Comparison of ENCODE assay signal across 17 mouse cellular contexts in genomic region chr1:75499441-75499840, GRCm38 (mm10). TPM values are rescaled to one million over a fixed set of nuclear protein-coding genes. Genes with fewer than 3 reads are reported as not detected.
DNase-seq lines count a peak whose midpoint lies in the region; ATAC-seq and TF ChIP-seq lines count a peak whose summit lies in the region.
"Had no signal": no experiment of that assay in that cellular context is flagged by ENCODE, and none has a peak within 500 bp of the region (broad histone marks: within the 10 kb centered on the region; RNA-seq: fewer than 3 reads in every experiment).

No protein-coding gene starts in this region.

- DNase-seq in gastrocnemius, adult 2 months, result no peak
- no peak for DNase-seq in gastrocnemius, adult 8-10 months (ENCODE audit: low spot score in 2 of 2)
- DNase-seq in liver, embryonic 14.5 days (ENCODE audit: low read depth in 3 of 3, low spot score in 3 of 3), result no peak
- no peak for DNase-seq in liver
- peak; percentile 48 for DNase-seq in CH12.LX (ENCODE audit: extremely low read depth)
- DNase-seq in layer of hippocampus, postnatal 25 days (ENCODE audit: extremely low spot score in 1 of 2, low spot score in 1 of 2), result no peak
- DNase-seq: adrenal gland, adult 8-10 months; cerebellum, postnatal 14 days; midbrain, embryonic 14.5 days; right cerebral cortex, postnatal 4 days had no signal

- H3K4me3 ChIP-seq in gastrocnemius, adult 2 months, result no peak overlapping the region
- no peak overlapping the region for H3K4me3 ChIP-seq in liver, embryonic 14.5 days (ENCODE audit: insufficient read depth in 1 of 2, low read depth in 2 of 2, low read length in 2 of 2)
- no peak overlapping the region for H3K4me3 ChIP-seq in CH12.LX (replicated peaks in 1 of 3; ENCODE audit: low read depth in 2 of 3, low read length in 2 of 3, poor library complexity in 1 of 3)
- no peak overlapping the region for H3K4me3 ChIP-seq in embryonic fibroblast, embryonic 13.5 days (ENCODE audit: insufficient read depth, low read length)
- H3K4me3 ChIP-seq: forebrain, embryonic 12.5 days; intestine, embryonic 15.5 days; limb, embryonic 15.5 days; neural tube, embryonic 12.5 days; stomach, embryonic 15.5 days had no signal

- no peaks in the 10 kb centered on the region for H3K36me3 ChIP-seq in liver, embryonic 14.5 days (replicated peaks; ENCODE audit: control insufficient read depth, insufficient read depth, low read depth)
- H3K36me3 ChIP-seq in CH12.LX (replicated peaks in 1 of 2; ENCODE audit: control insufficient read depth in 1 of 2, insufficient read depth in 1 of 2, low read length in 1 of 2), result no peaks in the 10 kb centered on the region

- no peak overlapping the region for H3K27ac ChIP-seq in gastrocnemius, adult 2 months
- no peak overlapping the region for H3K27ac ChIP-seq in liver, embryonic 14.5 days
- H3K27ac ChIP-seq in CH12.LX (ENCODE audit: insufficient read depth, low read depth), result 0 out of 2 replicates have a peak overlapping the region, but pooled peaks have one; percentile 25
- no peak overlapping the region for H3K27ac ChIP-seq in embryonic fibroblast, embryonic 13.5 days (ENCODE audit: insufficient read depth, low read length)
- H3K27ac ChIP-seq: forebrain, embryonic 12.5 days; intestine, embryonic 15.5 days; limb, embryonic 15.5 days; neural tube, embryonic 12.5 days; stomach, embryonic 15.5 days had no signal

- 67% methylated on average over 7 of the region's 7 CpGs for WGBS in liver, embryonic 14.5 days (ENCODE audit: insufficient replicate concordance)

- TF ChIP-seq RAD21 in CH12.LX (IDR thresholded peaks at IDR 0.05; ENCODE audit: low read depth, low read length), result peak; percentile 53

- no peaks in the 10 kb centered on the region for H3K79me2 ChIP-seq in CH12.LX (replicated peaks; ENCODE audit: control insufficient read depth, extremely low read depth, insufficient read depth, poor library complexity, severe bottlenecking)

- ATAC-seq in liver, embryonic 14.5 days (ENCODE audit: insufficient read depth), result no peak
- ATAC-seq: intestine, embryonic 15.5 days had no signal

- in situ Hi-C loops in CH12.LX (cut with MboI; ENCODE audit: low pct_ligation_motif_present, low pct_unique_long_range_greater_than_20kb, low sequenced_read_pairs), result loop anchor here (5.0 kb wide), 1 partner anchor 63 kb away; no protein-coding TSS in a partner anchor

- H3K27me3 ChIP-seq in liver, embryonic 14.5 days (ENCODE audit: control insufficient read depth, insufficient read depth, low read length), result peaks cover 5% of the 10 kb centered on the region
- peaks cover 17% of the 10 kb centered on the region for H3K27me3 ChIP-seq in CH12.LX (replicated peaks)
- H3K27me3 ChIP-seq: intestine, embryonic 15.5 days; limb, embryonic 15.5 days; stomach, embryonic 15.5 days had no signal

- H3K4me2 ChIP-seq in liver, embryonic 14.5 days (ENCODE audit: low read depth), result no peak overlapping the region
- no peak overlapping the region for H3K4me2 ChIP-seq in CH12.LX (ENCODE audit: insufficient read depth, low read depth, poor library complexity, severe bottlenecking)
- H3K4me2 ChIP-seq: forebrain, embryonic 12.5 days; intestine, embryonic 15.5 days; limb, embryonic 15.5 days; neural tube, embryonic 12.5 days; stomach, embryonic 15.5 days had no signal

- TF ChIP-seq POLR2A in CH12.LX (IDR thresholded peaks at IDR 0.05; ENCODE audit: low read depth, low read length), result no peak
- TF ChIP-seq POLR2A in embryonic fibroblast, embryonic 13.5 days (IDR thresholded peaks at IDR 0.05; ENCODE audit: low read depth, low read length), result no peak

- peak; percentile 41; the same call in 1 of the 2 replicates for TF ChIP-seq CTCF in gastrocnemius, adult 2 months (IDR thresholded peaks at IDR 0.05)
- peak; percentile 48; the same call in 1 of the 2 replicates for TF ChIP-seq CTCF in liver, embryonic 14.5 days (IDR thresholded peaks at IDR 0.05; ENCODE audit: low read depth)
- TF ChIP-seq CTCF in CH12.LX (conservative IDR thresholded peaks at IDR 0.05 in 1 of 2, IDR thresholded peaks at IDR 0.05 in 1 of 2; ENCODE audit: low read depth in 2 of 2, low read length in 2 of 2), result peak; percentile 35 to 75
- TF ChIP-seq CTCF in embryonic fibroblast, embryonic 13.5 days (IDR thresholded peaks at IDR 0.05; ENCODE audit: borderline replicate concordance, insufficient read depth, low read length), result peak; percentile 41; the same call in 1 of the 2 replicates

- no peaks in the 10 kb centered on the region for H3K9me3 ChIP-seq in liver, embryonic 14.5 days (ENCODE audit: control insufficient read depth, low read length)
- H3K9me3 ChIP-seq in CH12.LX (replicated peaks; ENCODE audit: low read length), result peaks cover 3% of the 10 kb centered on the region
- H3K9me3 ChIP-seq: forebrain, embryonic 12.5 days; intestine, embryonic 15.5 days; limb, embryonic 15.5 days; neural tube, embryonic 12.5 days; stomach, embryonic 15.5 days had no signal

- no peak for TF ChIP-seq EP300 in liver, embryonic 14.5 days (IDR thresholded peaks at IDR 0.05; ENCODE audit: low read depth)
- TF ChIP-seq EP300 in CH12.LX (IDR thresholded peaks at IDR 0.05; ENCODE audit: low read length), result no peak

- intact Hi-C loops in gastrocnemius, adult 2 months (cut with DNase I), result no loop called here

- no peaks in the 10 kb centered on the region for H3K4me1 ChIP-seq in liver, embryonic 14.5 days (replicated peaks; ENCODE audit: control insufficient read depth in 2 of 2, insufficient read depth in 2 of 2, low read length in 1 of 2)
- peaks cover 6 to 23% of the 10 kb centered on the region in 2 experiments for H3K4me1 ChIP-seq in CH12.LX (ENCODE audit: control insufficient read depth in 1 of 2, insufficient read depth in 2 of 2)
- no peaks in the 10 kb centered on the region for H3K4me1 ChIP-seq in embryonic fibroblast, embryonic 13.5 days (ENCODE audit: control insufficient read depth, insufficient read depth, low read length)
- H3K4me1 ChIP-seq: neural tube, embryonic 12.5 days had no signal

- H3K9ac ChIP-seq in liver, embryonic 14.5 days (replicated peaks), result no peak overlapping the region
- H3K9ac ChIP-seq in CH12.LX (ENCODE audit: insufficient read depth, low read depth), result no peak overlapping the region
- H3K9ac ChIP-seq: forebrain, embryonic 12.5 days; intestine, embryonic 15.5 days; limb, embryonic 15.5 days; neural tube, embryonic 12.5 days; stomach, embryonic 15.5 days had no signal

- dilution Hi-C loops in CH12.LX (cut with MboI; ENCODE audit: extremely low pct_ligation_motif_present, extremely low pct_unique_long_range_greater_than_20kb, low sequenced_read_pairs), result no loop called here

RNA-seq across cellular contexts. Expression of gene Obsl1, which starts 6.8 kb away (rescaled TPM):
- total RNA-seq in gastrocnemius, adult 2 months (2021), result 10 to 100 TPM; 28.4 to 41.4 TPM
- 10 to 100 TPM; 22.2 to 38.4 (median 28.3) TPM for total RNA-seq in gastrocnemius, adult 8-10 months (2022)
- 7.7 and 9.7 TPM in 2 replicates for polyA plus RNA-seq in liver, embryonic 14.5 days (2012; rRNA removed)
- polyA plus RNA-seq in liver, embryonic 14.5 days (2014; fragmentation: Nextera tagmentation; extraction: Ambion mirVana), result 5.3 and 6.8 TPM in 2 replicates
- total RNA-seq in CH12.LX (2012; rRNA removed) (0.29 and 0.47 TPM in 2 replicates), CH12.LX (2014; rRNA removed) (not detected in 2 replicates)
- polyA plus RNA-seq in CH12.LX (2012; ENCODE audit: insufficient read length, low read depth), result 0.84 and 1.2 TPM in 2 replicates
- polyA plus RNA-seq in embryonic fibroblast, embryonic 13.5 days (2011; ENCODE audit: insufficient read length, low read depth, missing spikeins), result 34.9 and 40.0 TPM in 2 replicates
- 10 to 100 TPM; 18.9 to 20.2 TPM for total RNA-seq in layer of hippocampus, postnatal 25 days (2021)

RNA-seq across cellular contexts. Expression of gene Inha, which starts 7.4 kb away (rescaled TPM):
- total RNA-seq in gastrocnemius, adult 2 months (2021), result 1 to 10 TPM; 1.3 to 2.2 TPM
- 1 to 10 TPM in 3 of 4 experiments, under 1 TPM in 1; 0.59 to 2.0 (median 1.5) TPM for total RNA-seq in gastrocnemius, adult 8-10 months (2022)
- 1.3 and 1.8 TPM in 2 replicates for polyA plus RNA-seq in liver, embryonic 14.5 days (2012; rRNA removed)
- polyA plus RNA-seq in liver, embryonic 14.5 days (2014; fragmentation: Nextera tagmentation; extraction: Ambion mirVana), result 0.17 and 0.28 TPM in 2 replicates
- not detected in 2 replicates for total RNA-seq in CH12.LX (2012; rRNA removed)
- not detected in 2 replicates for total RNA-seq in CH12.LX (2014; rRNA removed)
- not detected in 2 replicates for polyA plus RNA-seq in CH12.LX (2012; ENCODE audit: insufficient read length, low read depth)
- polyA plus RNA-seq in embryonic fibroblast, embryonic 13.5 days (2011; ENCODE audit: insufficient read length, low read depth, missing spikeins), result 3.5 and 5.5 TPM in 2 replicates
- 10 to 100 TPM; 11.3 to 19.9 TPM for total RNA-seq in layer of hippocampus, postnatal 25 days (2021)

RNA-seq across cellular contexts. Expression of gene Tmem198, which starts 20.1 kb away (rescaled TPM):
- not detected for total RNA-seq in gastrocnemius, adult 2 months (2021)
- total RNA-seq in gastrocnemius, adult 8-10 months (2022), result not detected
- polyA plus RNA-seq in liver, embryonic 14.5 days (2012; rRNA removed), result 0.13 and 0.18 TPM in 2 replicates
- polyA plus RNA-seq in liver, embryonic 14.5 days (2014; fragmentation: Nextera tagmentation; extraction: Ambion mirVana), result 0.09 TPM in 1 of 2 replicates, not detected in the other
- total RNA-seq in CH12.LX (2012; rRNA removed) (1.1 and 1.4 TPM in 2 replicates), CH12.LX (2014; rRNA removed) (0.51 and 0.81 TPM in 2 replicates)
- 0.80 and 0.90 TPM in 2 replicates for polyA plus RNA-seq in CH12.LX (2012; ENCODE audit: insufficient read length, low read depth)
- 0.70 and 1.2 TPM in 2 replicates for polyA plus RNA-seq in embryonic fibroblast, embryonic 13.5 days (2011; ENCODE audit: insufficient read length, low read depth, missing spikeins)
- total RNA-seq in layer of hippocampus, postnatal 25 days (2021), result 10 to 100 TPM; 70.3 to 73.8 TPM
- total RNA-seq: hematopoietic stem cell, adult 5-6 weeks had no signal

RNA-seq across cellular contexts. Expression of gene Chpf, which starts 20.3 kb away (rescaled TPM):
- 1 to 10 TPM; 3.0 to 6.2 TPM for total RNA-seq in gastrocnemius, adult 2 months (2021)
- 1 to 10 TPM; 2.0 to 3.5 (median 2.5) TPM for total RNA-seq in gastrocnemius, adult 8-10 months (2022)
- polyA plus RNA-seq in liver, embryonic 14.5 days (2012; rRNA removed), result 5.0 and 5.2 TPM in 2 replicates
- 2.8 and 3.6 TPM in 2 replicates for polyA plus RNA-seq in liver, embryonic 14.5 days (2014; fragmentation: Nextera tagmentation; extraction: Ambion mirVana)
- total RNA-seq in CH12.LX (2012; rRNA removed), result 30.4 and 32.6 TPM in 2 replicates
- 14.6 and 14.8 TPM in 2 replicates for total RNA-seq in CH12.LX (2014; rRNA removed)
- polyA plus RNA-seq in CH12.LX (2012; ENCODE audit: insufficient read length, low read depth), result 17.5 and 20.6 TPM in 2 replicates
- 68.1 and 82.3 TPM in 2 replicates for polyA plus RNA-seq in embryonic fibroblast, embryonic 13.5 days (2011; ENCODE audit: insufficient read length, low read depth, missing spikeins)
- total RNA-seq in layer of hippocampus, postnatal 25 days (2021), result 10 to 100 TPM; 77.2 to 82.8 TPM

RNA-seq across cellular contexts. Expression of gene Stk11ip, which starts 21.9 kb away (rescaled TPM):
- total RNA-seq in gastrocnemius, adult 2 months (2021), result 1 to 10 TPM; 6.2 to 8.4 TPM
- total RNA-seq in gastrocnemius, adult 8-10 months (2022), result 1 to 10 TPM; 7.1 to 9.9 (median 8.8) TPM
- 5.8 and 5.9 TPM in 2 replicates for polyA plus RNA-seq in liver, embryonic 14.5 days (2012; rRNA removed)
- polyA plus RNA-seq in liver, embryonic 14.5 days (2014; fragmentation: Nextera tagmentation; extraction: Ambion mirVana), result 3.4 and 4.2 TPM in 2 replicates
- 16.9 and 17.3 TPM in 2 replicates for total RNA-seq in CH12.LX (2012; rRNA removed)
- total RNA-seq in CH12.LX (2014; rRNA removed), result 11.6 and 16.0 TPM in 2 replicates
- 36.9 and 38.5 TPM in 2 replicates for polyA plus RNA-seq in CH12.LX (2012; ENCODE audit: insufficient read length, low read depth)
- 8.7 and 13.4 TPM in 2 replicates for polyA plus RNA-seq in embryonic fibroblast, embryonic 13.5 days (2011; ENCODE audit: insufficient read length, low read depth, missing spikeins)
- total RNA-seq in layer of hippocampus, postnatal 25 days (2021), result 10 to 100 TPM; 20.6 to 25.5 TPM

Comparison
In these comparisons a context has a peak if more than half of its experiments do, and no peak if none do; other contexts are left out.
1. RNA of gene Obsl1, which starts 6.8 kb away (total RNA-seq): 28.4 to 41.4 TPM in gastrocnemius, adult 2 months, 22.2 to 38.4 TPM in gastrocnemius, adult 8-10 months and 18.9 to 20.2 TPM in layer of hippocampus, postnatal 25 days; 0.29 to 0.47 TPM in CH12.LX; every median in the first group is over 10 times any median in the second.
2. RNA of gene Tmem198, which starts 20.1 kb away (total RNA-seq): 70.3 to 73.8 TPM in layer of hippocampus, postnatal 25 days; 0.51 to 1.4 TPM in CH12.LX, not detected in gastrocnemius, adult 2 months and not detected in gastrocnemius, adult 8-10 months; every median in the first group is over 10 times any median in the second.
3. Peak in every context shown above with its lines, with median percentiles within 50 percentile points of each other: CTCF ChIP-seq.